Mouse (Mus musculus) cerebellum, adult 9-10 months (tissue): Measurements from ENCODE around the gene Wscd1.
"Not testable (repeated sequence)": the region's sequence is repeated elsewhere in the genome, so short reads cannot be mapped to it uniquely, and the experiment has no call there.

Experiments
- DNase-seq: peaks from one replicate; pipeline ENCODE4 v3.0.0; 2022

Wscd1 gene

DNA sequence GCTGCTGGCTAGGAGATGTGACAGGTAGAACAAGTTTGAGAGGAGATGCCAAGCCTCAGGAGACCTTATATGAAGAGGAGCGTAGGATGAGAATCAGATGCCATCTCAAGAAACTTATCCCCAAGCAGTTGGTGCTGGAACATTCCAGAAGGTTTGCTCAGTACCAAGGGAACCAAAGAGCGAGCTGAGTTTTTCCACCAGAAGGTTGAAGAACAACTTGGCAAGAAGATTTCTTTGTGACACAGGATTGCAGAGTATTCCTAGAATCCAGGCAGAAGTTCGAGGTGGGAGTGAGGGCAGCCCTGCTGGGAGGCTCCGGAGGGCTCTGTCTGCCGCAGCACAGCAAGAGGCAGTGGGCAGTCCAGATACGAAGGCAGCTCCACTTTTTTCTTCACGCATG is 21.4 kb downstream of the Wscd1 start:
- DNase-seq = no peak

DNA sequence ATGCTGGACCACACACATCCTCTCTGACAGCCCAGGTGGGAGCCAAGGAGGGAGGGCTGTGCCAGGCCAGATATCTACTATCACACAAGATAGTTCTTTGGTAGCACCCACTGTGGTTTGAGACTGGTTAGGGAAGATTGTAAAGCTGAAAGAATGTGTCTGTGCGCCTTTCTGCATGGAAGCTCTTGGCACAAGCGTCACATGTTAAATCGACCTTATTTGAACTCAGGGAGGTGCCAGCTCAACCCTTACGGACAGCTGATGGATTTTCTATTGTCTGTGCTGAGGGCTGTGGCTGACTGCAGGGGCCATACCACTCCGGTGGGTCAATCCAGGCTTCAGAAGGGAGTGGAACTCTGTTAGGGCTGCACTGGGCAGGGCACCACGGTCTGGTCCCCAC is 22.3 kb downstream of the Wscd1 start:
- peak; percentile 56 for DNase-seq

DNA sequence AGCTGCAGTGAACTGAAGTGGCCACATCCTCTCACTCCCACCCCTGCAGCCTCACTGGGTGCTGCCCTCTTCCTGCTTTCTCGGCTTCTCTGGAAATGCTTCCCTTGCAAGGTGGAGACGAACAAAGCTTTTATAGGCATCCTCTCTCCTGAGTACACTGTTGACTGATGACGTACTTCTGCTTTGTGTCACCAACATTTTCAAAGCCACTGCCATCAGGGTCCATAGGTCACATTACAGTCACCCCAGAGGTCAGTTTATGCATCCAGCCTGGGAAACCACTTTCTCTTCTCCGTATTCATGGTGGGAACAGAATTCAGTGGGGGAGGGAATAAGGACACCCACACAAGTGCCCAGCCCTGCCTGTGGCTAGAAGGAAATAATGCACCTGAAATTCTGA is 23.1 kb downstream of the Wscd1 start:
- DNase-seq = no peak

DNA sequence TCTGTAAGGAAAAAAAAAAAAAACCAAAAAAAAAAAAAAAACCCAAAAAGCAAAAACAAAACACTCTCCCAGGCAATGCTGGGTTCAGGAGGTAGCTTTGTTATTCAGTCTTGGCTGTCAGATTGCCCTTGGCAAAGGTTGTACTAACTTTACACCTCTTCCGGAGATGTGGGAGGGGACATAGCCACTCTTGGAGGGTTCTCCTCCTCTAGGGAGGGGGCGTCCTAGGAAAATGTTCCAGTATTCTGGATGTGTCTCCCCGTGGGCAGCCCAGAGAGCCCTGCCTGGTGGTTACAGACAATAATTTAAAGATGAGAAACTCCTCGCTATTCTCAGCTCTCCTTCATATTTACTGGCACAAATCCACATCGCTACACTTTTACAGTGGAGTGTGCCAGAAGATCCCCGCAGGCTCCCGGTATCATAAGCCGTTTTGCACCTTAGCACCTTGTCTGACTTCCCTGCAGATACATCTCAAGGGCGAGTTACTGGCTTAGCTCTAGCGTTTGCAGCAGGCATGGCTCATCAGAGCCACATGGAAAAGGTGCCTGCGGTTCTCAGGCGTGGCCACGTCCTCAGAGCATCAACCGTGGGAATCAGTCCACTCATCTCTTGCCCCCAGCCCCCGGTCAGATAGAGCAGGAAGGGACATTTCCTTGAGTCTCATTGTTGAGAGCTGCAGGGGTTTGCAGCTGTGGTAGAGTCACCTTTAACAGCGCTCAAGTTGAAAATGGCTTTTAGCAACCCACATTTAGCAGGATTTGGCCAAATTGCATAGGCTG is 24.5 kb downstream of the Wscd1 start:
- DNase-seq = no peak

DNA sequence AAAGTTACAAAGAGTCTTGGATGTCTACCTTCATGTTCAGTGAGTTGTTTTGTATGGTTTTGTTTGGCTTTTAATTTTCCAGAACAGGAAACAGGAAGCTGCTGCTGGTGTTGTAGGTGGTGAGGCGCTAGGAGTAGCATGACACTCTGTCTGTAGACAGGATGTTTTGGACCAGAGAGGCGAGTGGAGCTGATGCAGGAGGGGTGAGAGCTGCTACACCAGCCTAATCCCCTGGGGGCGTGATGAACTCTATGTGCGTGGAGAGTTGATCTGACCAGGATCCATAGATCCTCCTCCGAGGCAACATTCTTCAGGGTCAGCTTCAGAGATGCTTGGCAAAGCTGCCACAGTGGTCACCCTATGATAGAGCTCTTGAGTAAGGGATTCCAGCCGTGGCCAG is 25.3 kb downstream of the Wscd1 start:
- DNase-seq = no peak

DNA sequence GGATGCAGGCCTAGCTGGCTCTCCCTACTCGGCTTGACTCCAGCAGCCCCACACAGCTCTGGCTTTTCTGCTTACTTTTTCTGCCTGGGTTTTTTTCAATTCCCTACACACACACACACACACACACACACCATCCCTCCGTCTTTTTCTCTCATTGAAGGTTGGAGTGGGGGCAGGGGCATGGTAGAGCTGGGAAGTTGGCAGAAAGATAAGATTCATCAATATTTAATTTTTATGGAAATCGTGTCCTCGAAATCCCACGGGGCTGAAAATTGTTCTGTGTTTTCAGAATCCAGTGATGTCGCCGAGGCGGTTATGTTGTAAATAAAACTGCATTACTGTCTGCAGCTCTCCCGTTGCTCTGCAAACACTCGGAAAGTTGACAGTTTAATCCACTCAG is 29.9 kb downstream of the Wscd1 start:
- DNase-seq = no peak

DNA sequence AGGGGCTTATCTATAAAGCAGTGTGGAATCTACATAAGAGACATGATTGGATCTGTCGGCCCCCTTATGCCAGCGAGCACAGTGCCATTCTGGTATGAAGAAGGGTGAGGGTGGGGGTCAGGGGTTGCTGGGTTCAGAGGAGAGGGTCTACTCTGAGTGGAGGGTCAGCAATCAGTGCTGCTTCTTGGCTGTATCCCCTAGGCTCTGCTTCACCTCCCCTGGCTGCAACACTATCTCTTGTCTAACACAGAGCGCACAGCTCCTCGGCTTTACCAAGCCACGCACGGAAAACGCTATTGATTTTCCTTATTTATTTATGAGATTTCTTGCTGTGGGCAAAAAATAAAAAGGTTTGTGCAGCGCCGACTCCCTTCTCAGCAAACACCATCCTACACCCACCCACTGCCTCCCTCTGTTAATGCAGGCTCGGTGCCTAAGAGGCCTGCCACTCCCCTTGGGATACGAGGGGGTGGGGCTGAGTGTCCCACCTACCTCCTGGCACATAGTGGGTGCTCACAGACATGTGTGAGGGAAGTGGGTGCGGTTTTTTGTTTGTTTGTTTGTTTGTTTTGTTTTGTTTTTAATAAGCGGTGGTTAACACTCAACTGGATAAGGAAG is 32.1 kb downstream of the Wscd1 start:
- DNase-seq = no peak

DNA sequence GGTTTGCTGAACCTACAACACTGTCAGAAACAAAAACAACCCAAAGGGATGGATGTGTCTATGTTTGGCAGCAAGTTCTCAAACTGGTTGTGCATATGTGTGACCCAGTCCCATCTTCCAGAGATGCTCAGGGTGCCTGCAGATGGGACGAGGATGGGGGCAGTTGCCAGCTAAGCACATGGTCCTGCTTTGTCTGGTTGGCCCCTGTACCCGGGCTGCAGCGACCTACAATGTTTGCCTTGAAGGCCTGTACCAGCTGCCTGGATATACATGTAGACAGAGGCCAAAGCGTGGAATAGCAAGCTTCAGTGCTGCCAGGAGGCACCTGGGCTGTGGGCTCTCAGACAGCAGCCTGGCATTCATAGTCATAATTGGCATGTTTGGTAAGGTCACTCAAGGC is 35.8 kb downstream of the Wscd1 start:
- no peak for DNase-seq

DNA sequence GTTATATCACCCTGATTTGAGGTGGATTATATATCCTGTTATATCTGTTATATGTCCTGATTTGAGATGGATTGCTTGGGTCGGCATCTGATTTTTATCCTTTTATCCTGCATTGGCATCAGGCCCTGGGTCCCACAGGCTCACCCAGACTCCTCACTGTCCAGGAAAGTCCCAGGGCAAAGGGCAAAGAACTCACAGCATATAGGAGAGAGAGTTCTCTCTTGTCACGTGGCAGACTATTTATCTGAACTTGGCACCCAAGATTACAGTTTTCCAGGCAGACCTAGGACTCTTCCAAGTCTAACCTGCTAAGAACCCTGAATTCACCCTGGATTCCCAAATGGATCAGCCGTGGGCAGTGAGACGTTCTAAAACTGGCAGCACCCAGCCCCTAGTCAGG is 38.5 kb downstream of the Wscd1 start:
- DNase-seq = no peak

DNA sequence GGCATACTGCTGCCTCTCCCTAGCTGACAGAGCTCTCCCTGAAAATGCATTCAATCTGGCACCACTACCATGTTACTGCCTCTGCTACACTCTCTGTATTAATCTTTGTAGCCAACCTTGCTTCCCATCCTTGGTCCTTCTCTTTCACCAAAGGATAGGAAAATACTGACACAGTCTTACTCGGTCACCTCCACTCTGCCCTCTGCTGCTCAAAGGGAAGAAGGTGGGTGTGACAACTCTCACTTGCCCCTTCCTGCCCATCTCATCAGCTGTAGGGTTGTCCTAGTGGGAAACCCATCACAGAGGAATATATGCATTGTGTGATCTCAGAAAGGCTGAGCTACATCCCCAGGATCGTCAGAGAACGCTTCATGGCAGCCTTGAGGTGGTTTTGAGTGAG is 40.5 kb downstream of the Wscd1 start:
- DNase-seq = no peak

DNA sequence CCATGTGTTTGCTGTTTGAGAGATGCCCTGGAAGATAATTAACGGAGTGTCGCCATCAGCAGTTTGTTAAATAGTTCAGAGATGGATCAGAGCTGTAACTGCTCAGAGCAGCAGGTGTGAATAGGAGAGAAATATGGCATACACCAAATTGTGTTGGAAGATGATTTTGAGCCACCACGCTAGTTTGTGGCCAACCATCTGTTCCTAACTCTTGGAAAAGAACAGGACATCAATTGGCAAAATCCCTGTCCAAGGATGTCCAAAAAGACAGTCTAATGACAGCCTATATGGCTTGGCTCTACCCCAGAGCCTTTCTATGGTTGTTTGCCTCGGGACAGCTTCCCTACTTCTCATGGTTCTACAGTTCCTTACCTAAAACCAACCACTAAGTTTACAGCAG is 49.5 kb downstream of the Wscd1 start:
- DNase-seq = peak; percentile 71

DNA sequence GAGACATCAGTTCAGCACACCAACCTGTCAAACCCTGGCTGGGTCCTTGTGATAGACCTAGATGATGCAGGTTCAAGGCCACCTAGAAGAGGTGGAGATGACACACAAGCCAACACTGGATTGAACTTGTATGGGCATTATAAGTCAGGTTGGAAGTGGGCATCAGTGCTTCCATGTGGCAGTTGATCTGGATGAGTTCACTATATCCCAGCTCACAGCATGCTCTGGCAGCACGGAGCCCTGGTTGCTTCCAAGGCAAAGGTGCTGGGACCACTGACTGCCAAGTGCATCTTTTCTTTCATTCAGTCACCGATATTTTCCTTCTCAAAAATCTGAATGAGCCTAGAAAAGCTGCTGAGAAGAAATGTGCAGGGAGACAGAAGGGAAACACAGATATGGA is 58.8 kb downstream of the Wscd1 start:
- no peak for DNase-seq

DNA sequence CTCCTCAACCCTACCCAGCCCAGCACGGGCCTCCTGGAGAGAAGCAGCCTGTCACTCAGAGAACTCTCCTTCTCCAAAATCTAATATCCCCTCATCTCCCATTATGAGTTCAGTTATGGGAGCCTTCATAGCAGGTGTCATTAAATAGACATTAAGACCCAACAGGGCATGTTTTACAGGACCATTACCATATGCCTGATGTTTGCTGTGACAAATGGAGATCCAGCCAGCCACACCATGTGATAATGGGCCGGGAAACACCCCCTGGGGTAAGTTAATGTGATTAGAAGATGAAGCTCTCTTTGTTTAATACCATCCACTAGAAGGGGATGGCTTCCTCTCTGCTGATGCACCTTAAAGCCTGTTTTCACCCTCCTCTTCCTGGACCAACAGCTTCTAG is 62.1 kb downstream of the Wscd1 start:
- DNase-seq = no peak

DNA sequence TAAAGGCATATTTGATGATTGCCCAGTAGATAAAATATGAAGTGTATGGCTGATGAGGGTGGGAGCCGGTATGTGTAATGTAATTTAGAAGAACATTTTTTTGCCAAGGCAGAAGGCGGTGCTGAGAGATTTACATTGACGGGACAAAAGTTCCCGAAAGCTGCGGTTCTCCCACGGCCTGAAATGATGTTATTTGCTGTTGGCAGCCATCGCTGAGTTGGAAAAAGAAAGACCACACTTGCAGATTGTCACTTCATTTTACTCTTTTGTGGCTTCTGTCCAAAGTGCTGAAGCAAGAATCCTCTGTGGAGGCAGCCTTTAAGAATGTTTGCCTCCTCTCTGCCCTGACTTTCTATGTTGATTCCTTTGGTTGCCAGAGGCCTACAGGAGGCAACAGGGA is 63.2 kb downstream of the Wscd1 start:
- no peak for DNase-seq

DNA sequence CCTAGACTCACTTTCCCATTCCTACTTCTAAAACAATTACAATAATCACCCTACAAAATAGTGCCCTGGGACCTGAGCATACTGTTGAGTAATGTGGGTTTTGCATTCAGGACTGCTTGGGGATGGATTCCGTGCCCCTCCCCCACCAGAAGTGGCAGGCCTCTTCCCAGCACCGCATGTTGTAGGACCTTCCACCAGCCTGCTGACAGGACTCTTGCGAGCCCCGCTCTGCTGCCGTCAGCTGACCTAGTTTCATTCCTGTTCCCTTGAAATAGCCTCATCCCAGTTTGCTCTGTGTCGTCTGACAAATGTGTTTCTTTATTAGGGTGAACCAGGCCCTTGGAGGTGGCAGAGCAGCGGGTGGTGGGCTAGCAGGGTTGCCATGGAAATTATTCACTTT is 64.8 kb downstream of the Wscd1 start:
- no peak for DNase-seq

DNA sequence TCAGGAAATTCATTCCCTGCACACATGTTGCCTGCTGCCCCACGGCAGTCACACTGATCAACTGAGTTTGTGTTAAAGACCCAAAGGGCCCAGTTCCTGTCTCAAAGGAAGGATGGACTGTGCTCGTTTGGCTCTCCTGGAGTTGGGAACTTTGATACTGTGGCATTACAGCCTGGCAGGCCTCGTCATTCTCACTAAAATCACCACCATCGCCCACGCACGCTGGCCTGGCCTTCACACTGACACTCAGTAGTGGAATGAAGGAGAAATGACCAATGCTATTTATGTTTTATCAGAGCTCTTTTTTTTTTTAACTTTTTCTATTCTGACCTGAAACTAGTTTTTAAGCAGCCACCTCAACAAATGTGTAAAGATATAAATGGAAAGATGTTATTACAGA is 65.6 kb downstream of the Wscd1 start:
- DNase-seq = no peak

DNA sequence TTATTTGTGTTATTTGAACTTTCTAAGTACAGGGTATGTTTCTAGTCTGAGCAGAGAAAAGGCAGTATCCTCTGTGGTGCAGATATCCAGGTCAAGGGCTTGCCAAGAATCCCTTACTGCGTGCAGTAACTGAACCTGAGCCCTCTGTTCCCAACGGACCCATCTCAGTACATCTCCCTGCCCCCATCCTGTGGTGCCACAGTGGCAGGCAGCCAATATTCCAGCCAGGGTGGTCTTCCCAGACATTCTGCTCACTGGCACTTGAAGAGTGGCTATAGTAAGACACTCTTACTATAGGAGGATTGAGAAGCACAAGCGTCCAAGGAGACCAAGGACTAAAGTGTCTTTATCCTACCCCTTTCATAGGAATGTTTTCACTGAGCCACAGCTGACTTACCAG is 67.2 kb downstream of the Wscd1 start:
- no peak for DNase-seq

DNA sequence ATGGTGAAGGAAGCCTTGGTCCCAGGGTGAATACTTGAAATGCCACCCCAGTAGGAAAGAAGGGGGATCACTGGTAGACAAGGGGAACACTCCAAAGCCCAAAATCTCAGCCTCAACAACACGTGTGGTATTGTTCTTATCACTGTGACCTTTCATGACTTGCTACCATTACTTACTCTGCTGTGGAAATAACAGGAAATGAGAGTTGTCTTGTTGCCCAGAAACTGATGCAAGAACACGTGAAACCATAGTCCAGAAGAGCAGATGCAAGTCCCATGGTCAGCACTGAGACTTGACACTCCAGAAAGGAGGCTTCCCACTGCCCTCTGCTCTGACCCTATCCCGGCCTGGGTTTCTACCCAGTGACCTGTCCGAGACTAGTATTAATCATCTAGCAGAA is 67.6 kb downstream of the Wscd1 start:
- no peak for DNase-seq

DNA sequence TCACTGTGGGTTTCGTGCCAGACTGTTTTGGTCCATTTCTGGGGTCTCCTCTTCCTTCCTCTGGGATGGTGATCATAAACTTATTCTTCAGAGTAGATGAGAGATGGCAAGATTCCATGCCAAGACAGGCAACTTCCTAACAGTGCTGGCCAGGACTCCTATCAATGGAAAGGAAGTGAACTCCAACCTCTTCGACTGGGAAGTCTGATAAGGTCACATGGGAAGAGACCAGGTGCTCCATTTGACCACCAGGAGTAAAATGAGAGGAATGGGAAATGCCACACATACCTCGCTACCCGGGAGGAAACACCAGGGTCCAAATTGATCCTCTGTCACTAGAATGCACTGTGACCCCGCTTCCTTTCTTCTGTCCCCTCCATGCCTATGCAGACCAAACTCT is 68.4 kb downstream of the Wscd1 start:
- DNase-seq = no peak

DNA sequence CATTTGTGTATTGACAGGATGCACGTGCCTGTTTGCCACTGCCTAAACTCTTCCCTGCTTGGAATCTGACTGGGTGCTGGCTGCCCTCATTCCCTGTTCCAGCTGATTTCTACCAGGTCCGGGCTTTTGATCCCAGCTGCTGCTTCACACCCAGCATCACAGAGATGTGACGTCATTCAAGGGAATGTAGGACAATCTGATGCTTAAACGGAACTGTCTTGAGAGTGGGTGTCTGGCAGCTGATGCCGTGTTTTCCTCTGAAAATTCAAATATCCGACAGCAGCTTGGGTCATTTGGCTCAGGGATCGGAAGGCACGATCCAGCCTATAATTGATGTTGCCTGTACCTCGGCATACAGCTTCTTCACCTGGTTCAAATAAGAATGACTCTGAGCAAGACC is 70.2 kb downstream of the Wscd1 start:
- DNase-seq = no peak

DNA sequence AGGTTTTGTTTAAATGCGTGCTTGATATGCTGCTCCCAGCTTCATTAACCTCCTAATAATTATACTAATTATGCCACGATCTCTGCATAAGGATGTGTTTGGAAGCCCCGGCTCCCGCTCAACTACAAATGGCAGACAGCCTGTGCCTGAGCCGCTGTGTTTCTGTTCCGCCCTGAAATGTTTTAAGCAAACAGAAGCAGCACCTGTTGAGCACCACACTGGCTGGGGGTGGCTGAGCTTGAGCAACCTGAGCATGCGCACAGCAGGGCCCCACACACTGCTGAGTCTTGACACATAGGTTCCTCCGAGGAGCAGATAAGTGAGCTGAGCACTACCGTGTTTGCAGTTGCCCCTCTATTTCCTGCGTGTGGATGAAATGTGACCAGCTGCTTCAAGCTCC is 71.1 kb downstream of the Wscd1 start:
- DNase-seq = no peak

DNA sequence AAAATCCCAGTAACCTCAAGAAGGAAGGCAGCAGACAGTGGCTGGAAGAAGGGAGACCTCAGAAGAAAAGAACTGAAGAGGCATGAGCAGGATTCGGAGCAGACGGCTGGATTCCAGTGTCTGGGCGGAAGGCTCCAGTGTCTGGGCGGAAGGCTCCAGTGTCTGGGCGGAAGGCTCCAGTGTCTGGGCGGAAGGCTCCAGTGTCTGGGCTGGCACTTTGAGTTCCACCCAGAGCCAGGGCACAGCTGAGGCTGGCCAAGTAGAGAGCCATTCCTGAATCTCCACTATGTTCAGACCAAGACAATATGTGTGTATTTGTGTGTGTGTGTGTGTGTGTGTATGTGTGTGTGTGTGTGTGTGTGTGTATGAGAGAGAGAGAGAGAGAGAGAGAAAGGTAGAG is 71.8 kb downstream of the Wscd1 start:
- DNase-seq = not testable (repeated sequence)

DNA sequence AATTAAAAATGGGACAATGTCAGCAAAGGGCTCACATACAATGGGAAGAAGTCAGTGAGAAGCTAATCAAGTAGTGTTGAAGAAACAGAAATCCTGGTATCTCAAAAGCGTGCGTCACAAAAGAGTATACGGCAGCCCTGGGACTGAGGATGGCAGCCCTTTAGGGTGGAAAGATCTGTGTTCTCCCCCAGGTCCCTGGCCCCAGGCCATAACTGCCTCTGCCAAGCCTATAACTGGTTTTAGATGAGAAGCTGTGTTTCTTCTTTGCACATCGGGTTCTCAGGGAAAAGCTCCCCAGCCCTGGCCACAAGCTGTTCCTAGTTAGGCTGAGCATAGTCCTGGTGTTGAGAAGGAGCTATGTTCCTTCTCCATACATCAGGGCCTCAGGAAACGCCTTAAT is 72.3 kb downstream of the Wscd1 start:
- no peak for DNase-seq

DNA sequence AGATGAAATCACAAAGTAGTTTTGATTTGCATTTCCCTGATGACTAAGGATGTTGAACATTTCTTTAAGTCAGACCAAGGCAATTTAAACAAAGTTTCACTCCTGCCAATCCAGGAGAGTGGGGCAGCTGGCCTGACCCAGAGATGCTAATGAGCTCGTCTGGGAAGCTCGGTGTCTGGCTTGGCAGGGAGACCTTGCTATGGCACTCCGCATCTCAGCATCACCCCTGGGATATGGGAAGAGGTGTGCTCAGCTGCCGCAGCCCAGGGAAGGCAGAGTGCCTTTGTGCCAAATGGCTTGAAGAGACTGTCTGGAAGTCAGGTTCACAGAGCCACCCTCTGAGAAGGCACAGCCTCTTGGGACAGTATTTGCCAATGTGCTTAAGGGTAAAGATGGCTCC is 75.3 kb downstream of the Wscd1 start:
- no peak for DNase-seq
